Mouse (Mus musculus) forebrain, embryonic 10.5 days (tissue): ENCODE results near the gene Grik5. TPM values are rescaled to one million over a fixed set of nuclear protein-coding genes. Genes with fewer than 3 reads are reported as not detected.

Experiments
- DNase-seq: peaks from one replicate; pipeline ENCODE4 v3.0.0-alpha.2; 2017; ENCODE audit warnings: low spot score; ENCODE audit errors: extremely low spot score
- H3K27ac ChIP-seq: fragments of 300-500 bp; sonication (generic); 2 replicates; pipeline ENCODE4 v1.5.1; 2016; ENCODE audit warnings: mild to moderate bottlenecking
- H3K27me3 ChIP-seq: fragments of 300-500 bp; sonication (generic); 2 replicates; pipeline ENCODE4 v1.6.1; 2016; ENCODE audit warnings: mild to moderate bottlenecking; ENCODE audit not compliant: poor library complexity, severe bottlenecking
- H3K36me3 ChIP-seq: fragments of 300-500 bp; sonication (generic); replicated peaks from 2 replicates; pipeline ENCODE4 v1.6.1; 2016; ENCODE audit warnings: mild to moderate bottlenecking, moderate library complexity
- H3K4me1 ChIP-seq: fragments of 300-500 bp; sonication (generic); 2 replicates; pipeline ENCODE4 v1.6.1; 2016
- H3K4me3 ChIP-seq: fragments of 300-500 bp; sonication (generic); 2 replicates; pipeline ENCODE4 v1.5.1; 2016; ENCODE audit warnings: mild to moderate bottlenecking, moderate library complexity
- H3K9me3 ChIP-seq: fragments of 300-500 bp; sonication (generic); 2 replicates; pipeline ENCODE4 v1.6.1; 2016; ENCODE audit warnings: mild to moderate bottlenecking, moderate library complexity
- WGBS: fragments of 180-500 bp; shearing (Covaris S2); methylation state at CpG from one replicate; pipeline ENCODE4 v1.1.7; 2016; 5-methylcytosine and 5-hydroxymethylcytosine counted together
- polyA plus RNA-seq: library from polyadenylated mRNA; unstranded; fragments of >200 nt; fragmentation: Nextera tagmentation; extraction: Ambion mirVana; gene quantifications from 2 replicates; pipeline ENCODE4 v1.2.1, GENCODE M21; 2016

Grik5 gene
- polyA plus RNA-seq = 4.4 and 6.8 TPM in 2 replicates

DNA sequence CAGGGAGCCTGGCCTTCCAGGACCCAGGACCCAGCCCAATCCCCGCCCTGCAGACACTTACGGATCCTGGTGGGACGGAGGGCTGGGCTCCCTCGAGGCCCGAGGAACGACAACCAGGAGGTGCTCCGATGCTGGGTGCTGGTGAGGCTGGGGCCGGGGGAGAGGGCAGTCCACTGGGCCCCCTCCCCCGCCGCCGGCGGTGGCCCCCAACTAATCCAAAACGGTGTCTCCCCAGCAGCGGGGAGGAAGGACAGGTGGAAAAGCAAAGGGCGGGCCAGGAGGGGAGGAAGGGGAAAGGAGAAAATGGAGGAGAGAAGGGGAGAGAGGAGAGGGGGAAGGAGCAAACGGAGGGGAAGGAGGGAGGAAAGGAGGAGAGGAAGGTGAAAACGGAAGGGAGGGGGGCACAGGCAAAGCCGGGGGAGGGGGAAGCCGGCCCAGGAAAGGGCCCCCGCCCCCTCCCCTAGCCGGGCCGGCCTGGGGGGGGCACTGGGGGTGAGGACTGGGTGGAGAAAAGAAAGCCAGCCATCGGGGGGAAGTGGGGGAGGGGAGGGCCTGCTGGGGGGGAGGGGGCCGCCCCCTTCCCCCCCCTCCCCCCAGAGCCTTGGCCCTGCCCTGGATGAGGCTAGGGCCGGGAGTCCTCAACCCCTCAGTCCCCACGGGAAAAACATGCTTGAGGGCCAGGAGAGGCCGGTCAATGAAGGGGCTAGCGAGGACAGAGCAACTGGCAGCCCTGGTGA, at the start of gene Grik5, which contains the start of gene Zfp574:
Grik5 (minus strand) TSS at position 368 of the 737 bp plus-strand sequence.
Zfp574 (plus strand) TSS at position 589 of the 737 bp plus-strand sequence.
- H3K27ac ChIP-seq = peak within 1 kb of the TSS; percentile 98
- no peaks in the 10 kb centered on the region for H3K27me3 ChIP-seq
- H3K4me3 ChIP-seq = peak within 1 kb of the TSS; percentile 82
- H3K36me3 ChIP-seq = peaks cover 31% of the 10 kb centered on the region
- H3K9me3 ChIP-seq = no peaks in the 10 kb centered on the region
- no peak for DNase-seq
- peaks cover 85% of the 10 kb centered on the region for H3K4me1 ChIP-seq
- WGBS = under 1% methylated on average over 23 of the region's 28 CpGs

DNA sequence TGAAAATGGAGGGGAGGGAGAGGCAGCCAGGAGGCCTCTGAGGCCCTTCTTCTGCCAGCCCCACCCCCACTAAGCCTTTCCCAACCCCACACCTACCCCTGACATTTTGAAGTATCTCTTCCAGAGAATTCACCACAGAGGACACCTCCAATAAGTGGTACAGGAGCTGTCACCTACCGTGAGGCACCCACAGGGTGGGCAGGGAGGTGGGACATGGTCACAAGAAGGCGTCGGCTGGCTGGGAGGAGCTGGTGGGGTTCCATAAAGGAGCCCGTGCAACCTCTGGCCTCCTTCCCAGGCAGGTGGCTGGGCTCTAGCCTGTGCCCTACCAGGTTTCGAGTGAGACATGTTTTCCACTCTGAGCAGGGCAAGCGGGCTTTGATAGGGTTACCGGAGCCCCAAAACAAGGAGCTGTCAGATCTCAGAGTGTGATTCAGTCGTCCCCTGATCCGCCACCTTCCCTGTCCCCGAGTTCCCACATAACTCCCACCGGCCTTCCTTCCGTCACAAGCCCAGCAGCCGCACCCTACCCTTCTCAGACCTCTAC, 49.2 kb upstream of the Grik5 start:
- no peaks in the 10 kb centered on the region for H3K9me3 ChIP-seq
- H3K27ac ChIP-seq = no peak overlapping the region
- whole genome bisulfite sequencing = 73% methylated on average over 13 of the region's 13 CpGs
- no peak for DNase-seq
- no peaks in the 10 kb centered on the region for H3K36me3 ChIP-seq
- H3K27me3 ChIP-seq = peaks cover 1% of the 10 kb centered on the region
- no peak overlapping the region for H3K4me3 ChIP-seq
- no peaks in the 10 kb centered on the region for H3K4me1 ChIP-seq

GRCm38 (mm10) chr7:25120061-25120834, 48.1 kb upstream of the Grik5 start:
- peaks cover 12% of the 10 kb centered on the region for H3K27me3 ChIP-seq
- no peak overlapping the region for H3K27ac ChIP-seq
- H3K4me1 ChIP-seq = peaks cover 8% of the 10 kb centered on the region
- 75% methylated on average over 16 of the region's 25 CpGs for WGBS
- H3K4me3 ChIP-seq = no peak overlapping the region
- H3K9me3 ChIP-seq = no peaks in the 10 kb centered on the region
- DNase-seq = no peak
- 0 out of 2 replicates have a peak, but pooled peaks cover 3% of the 10 kb centered on the region for H3K36me3 ChIP-seq

DNA sequence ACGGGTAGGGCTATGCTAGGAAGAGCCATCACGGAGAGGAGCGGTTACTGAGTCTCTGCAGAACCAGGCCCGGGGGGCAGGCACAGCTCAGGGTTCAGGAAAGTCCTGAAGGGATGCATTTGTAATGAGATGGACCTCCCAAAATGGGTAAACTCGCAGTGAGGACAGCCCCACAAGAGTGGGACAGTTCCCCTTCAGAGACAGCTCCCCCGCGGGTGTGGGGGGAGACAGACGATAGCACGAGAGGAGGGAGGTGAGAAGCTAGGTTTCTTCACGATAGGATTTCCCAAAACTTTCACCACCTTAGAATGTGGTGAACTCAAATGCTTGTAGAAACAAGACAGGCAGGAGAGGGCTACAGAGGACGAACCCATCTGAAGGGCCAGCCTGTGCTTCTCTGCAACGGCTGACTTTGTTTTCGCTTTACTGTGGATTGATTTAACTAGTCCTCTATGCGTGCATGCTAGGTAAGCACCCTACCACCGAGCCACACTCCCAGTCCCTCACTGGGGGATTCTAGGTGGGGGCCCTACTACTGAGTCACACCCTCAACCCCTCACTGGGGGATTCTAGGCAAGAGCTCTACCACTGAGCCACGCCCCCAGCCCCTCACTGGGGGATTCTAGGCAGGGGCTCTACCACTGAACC, 40.9 kb upstream of the Grik5 start:
- peaks cover 16% of the 10 kb centered on the region for H3K27me3 ChIP-seq
- no peak overlapping the region for H3K27ac ChIP-seq
- DNase-seq = no peak
- 90% methylated on average over 16 of the region's 16 CpGs for WGBS
- no peaks in the 10 kb centered on the region for H3K9me3 ChIP-seq
- 0 out of 2 replicates have a peak, but pooled peaks cover 4% of the 10 kb centered on the region for H3K36me3 ChIP-seq
- peaks cover 8% of the 10 kb centered on the region for H3K4me1 ChIP-seq
- no peak overlapping the region for H3K4me3 ChIP-seq

DNA sequence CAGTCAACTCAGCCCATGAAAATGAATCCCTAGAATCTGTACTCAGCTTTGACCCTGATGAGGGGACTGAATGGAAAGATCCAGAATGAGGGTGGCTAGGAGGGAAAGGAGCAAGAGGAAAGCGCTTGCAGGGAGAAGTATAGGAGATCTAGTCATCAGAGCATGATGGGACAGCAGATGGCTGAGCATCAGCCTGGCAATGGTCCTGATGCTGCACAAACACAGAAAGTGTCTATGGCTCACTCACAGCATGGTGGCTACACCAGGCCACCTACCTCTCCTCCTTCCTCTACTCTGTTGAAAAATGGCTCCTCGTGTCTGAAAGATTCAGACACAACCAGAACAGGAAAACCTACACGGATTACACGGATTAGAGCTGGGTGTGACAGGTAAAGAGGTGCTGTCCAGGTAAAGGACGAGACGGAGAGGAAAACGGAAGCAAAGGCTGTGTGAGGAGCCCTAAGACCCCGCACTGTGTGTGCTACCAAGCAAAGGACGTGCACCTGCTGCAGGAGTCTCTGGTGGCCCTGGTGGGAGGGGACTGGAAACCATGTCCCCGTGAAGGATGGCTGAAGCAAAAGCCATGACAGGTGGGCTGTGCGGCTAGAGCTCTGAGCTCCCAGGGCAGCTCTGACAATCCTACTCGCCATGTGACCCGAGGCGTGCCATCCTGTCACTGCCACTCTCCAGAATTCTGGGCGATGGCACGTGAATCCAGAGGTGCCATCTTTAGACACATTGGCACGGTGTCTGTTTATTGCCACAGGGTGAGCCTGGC, 40.2 kb upstream of the Grik5 start:
- Histone ChIP-seq H3K4me1 (peaks cover 11% of the 10 kb centered on the region), H3K36me3 (0 out of 2 replicates have a peak, but pooled peaks cover 4% of the 10 kb centered on the region), H3K9me3 (no peaks in the 10 kb centered on the region), H3K4me3 (no peak overlapping the region), H3K27me3 (peaks cover 16% of the 10 kb centered on the region), H3K27ac (no peak overlapping the region)
- DNase-seq = no peak
- WGBS = 90% methylated on average over 17 of the region's 17 CpGs

GRCm38 (mm10) chr7:25110336-25110735, 38.2 kb upstream of the Grik5 start:
- H3K27ac ChIP-seq = no peak overlapping the region
- H3K4me3 ChIP-seq = no peak overlapping the region
- H3K36me3 ChIP-seq = 0 out of 2 replicates have a peak, but pooled peaks cover 2% of the 10 kb centered on the region
- peaks cover 4% of the 10 kb centered on the region for H3K27me3 ChIP-seq
- 92% methylated on average over 9 of the region's 9 CpGs for WGBS
- H3K9me3 ChIP-seq = no peaks in the 10 kb centered on the region
- no peak for DNase-seq
- peaks cover 12% of the 10 kb centered on the region for H3K4me1 ChIP-seq

GRCm38 (mm10) chr7:25109355-25109754, 37.2 kb upstream of the Grik5 start:
- DNase-seq = no peak
- no peaks in the 10 kb centered on the region for H3K9me3 ChIP-seq
- no peak overlapping the region for H3K4me3 ChIP-seq
- WGBS = 85% methylated on average over 12 of the region's 12 CpGs
- H3K27ac ChIP-seq = no peak overlapping the region
- no peaks in the 10 kb centered on the region for H3K36me3 ChIP-seq
- no peaks in the 10 kb centered on the region for H3K27me3 ChIP-seq
- peaks cover 11% of the 10 kb centered on the region for H3K4me1 ChIP-seq

GRCm38 (mm10) chr7:25106790-25107502, 34.8 kb upstream of the Grik5 start:
- Histone ChIP-seq H3K27me3 (no peaks in the 10 kb centered on the region), H3K27ac (no peak overlapping the region), H3K9me3 (no peaks in the 10 kb centered on the region), H3K4me3 (no peak overlapping the region), H3K4me1 (peaks cover 11% of the 10 kb centered on the region), H3K36me3 (no peaks in the 10 kb centered on the region)
- WGBS = 57% methylated on average over 17 of the region's 17 CpGs
- no peak for DNase-seq

DNA sequence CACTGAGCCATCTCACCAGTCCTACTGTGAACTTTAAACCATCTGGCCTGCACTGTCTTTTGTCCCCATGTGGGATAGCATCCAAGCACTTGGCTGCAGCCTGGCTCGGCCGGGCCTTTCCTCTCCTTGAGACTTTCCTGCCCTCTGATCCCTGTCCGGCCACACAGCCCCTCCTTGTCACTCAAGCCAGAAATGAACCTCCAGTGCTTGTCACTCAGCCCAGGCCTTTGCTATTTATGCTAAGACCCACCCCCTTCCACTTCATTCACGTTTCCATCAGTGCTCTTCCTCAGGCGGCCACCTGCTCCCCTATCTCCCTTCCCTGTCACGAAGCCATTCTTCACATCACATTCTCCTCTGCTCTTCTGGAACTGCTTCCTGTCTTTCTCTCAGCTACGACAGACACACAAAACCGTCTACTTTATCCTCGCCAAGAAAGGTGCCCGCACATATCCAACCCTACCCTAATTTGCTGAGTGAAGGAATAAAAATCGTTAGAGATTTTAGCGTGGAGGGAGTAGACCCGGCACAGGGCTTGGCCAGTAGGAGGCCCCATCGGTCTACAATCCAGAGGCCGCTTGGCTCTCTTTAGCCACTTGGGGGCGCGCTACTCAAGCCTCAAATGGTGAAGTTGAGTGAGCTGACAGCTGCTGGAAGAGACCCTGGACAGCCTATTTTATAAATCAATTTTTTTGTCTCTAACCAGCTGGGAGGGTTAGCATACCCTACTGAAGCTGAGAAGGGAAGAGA, 33.4 kb upstream of the Grik5 start:
- Histone ChIP-seq H3K9me3 (no peaks in the 10 kb centered on the region), H3K4me3 (no peak overlapping the region), H3K36me3 (no peaks in the 10 kb centered on the region), H3K27me3 (no peaks in the 10 kb centered on the region), H3K4me1 (peaks cover 11% of the 10 kb centered on the region), H3K27ac (no peak overlapping the region)
- DNase-seq = peak; percentile 80
- WGBS = 25% methylated on average over 17 of the region's 17 CpGs

- H3K4me1 ChIP-seq = no peaks in the 10 kb centered on the region
- no peak overlapping the region for H3K4me3 ChIP-seq
- no peaks in the 10 kb centered on the region for H3K36me3 ChIP-seq
- no peak overlapping the region for H3K27ac ChIP-seq
- H3K9me3 ChIP-seq = no peaks in the 10 kb centered on the region
- peaks cover 8% of the 10 kb centered on the region; the same call in 1 of the 2 replicates for H3K27me3 ChIP-seq
- no peak for DNase-seq
- 49% methylated on average over 4 of the region's 4 CpGs for WGBS
Observed at GRCm38 (mm10) chr7:25099581-25099980, 27.4 kb upstream of the Grik5 start.

- no peak overlapping the region for H3K27ac ChIP-seq
- WGBS = 79% methylated on average over 3 of the region's 3 CpGs
- no peak for DNase-seq
Observed at GRCm38 (mm10) chr7:25098169-25098568, 26.0 kb upstream of the Grik5 start.

More at GRCm38 (mm10) chr7:25098169-25098568, 26.0 kb upstream of the Grik5 start:
- Histone ChIP-seq H3K4me1 (peaks cover 7% of the 10 kb centered on the region), H3K9me3 (no peaks in the 10 kb centered on the region), H3K36me3 (no peaks in the 10 kb centered on the region), H3K27me3 (peaks cover 12% of the 10 kb centered on the region), H3K4me3 (no peak overlapping the region)
